Mouse (Mus musculus): ENCODE results near the gene Ptpdc1. TPM values are rescaled to one million over a fixed set of nuclear protein-coding genes. Genes with fewer than 3 reads are reported as not detected.

The Ptpdc1 gene
- total and polyA plus RNA-seq, 3 experiments, result 1.7 to 5.6 (median 4.6) TPM

- Histone ChIP-seq H3K4me1 (ENCODE audit: control insufficient read depth, insufficient read depth, low read length) (peaks cover 5% of the 10 kb centered on the region), H3K36me3 (ENCODE audit: control insufficient read depth, insufficient read depth, low read length) (no peaks in the 10 kb centered on the region), H3K79me2 (replicated peaks; ENCODE audit: control insufficient read depth, insufficient read depth, low read length) (no peaks in the 10 kb centered on the region), H3K27me3 (ENCODE audit: control insufficient read depth, insufficient read depth, low read length) (no peaks in the 10 kb centered on the region), H3K9ac (ENCODE audit: low read depth, low read length) (no peak overlapping the region), H3K27ac (no peak overlapping the region), H3K4me3 (no peak overlapping the region)
- WGBS, result 81% methylated on average over 1 of the region's 1 CpGs
- no peak for TF ChIP-seq CTCF (IDR thresholded peaks at IDR 0.05)
- TF ChIP-seq EP300 (IDR thresholded peaks at IDR 0.05; ENCODE audit: insufficient read depth, low read depth, low read length), result no peak
- TF ChIP-seq POLR2A (IDR thresholded peaks at IDR 0.05; ENCODE audit: insufficient read depth, low read depth, low read length), result no peak
- intact Hi-C loops (cut with DNase I), result no loop called here
- no peak for DNase-seq
Measured at GRCm38 (mm10) chr13:48554552-48554951, 70.9 kb downstream of the Ptpdc1 start.

- intact Hi-C loops (cut with DNase I), result no loop called here
- Histone ChIP-seq H3K79me2 (replicated peaks; ENCODE audit: control insufficient read depth, insufficient read depth, low read length) (no peaks in the 10 kb centered on the region), H3K9ac (ENCODE audit: low read depth, low read length) (no peak overlapping the region), H3K27me3 (ENCODE audit: control insufficient read depth, insufficient read depth, low read length) (no peaks in the 10 kb centered on the region), H3K27ac (no peak overlapping the region), H3K36me3 (ENCODE audit: control insufficient read depth, insufficient read depth, low read length) (no peaks in the 10 kb centered on the region), H3K4me1 (ENCODE audit: control insufficient read depth, insufficient read depth, low read length) (peaks cover 5% of the 10 kb centered on the region), H3K4me3 (no peak overlapping the region)
- WGBS, result 63% methylated on average over 5 of the region's 5 CpGs
- no peak for DNase-seq
- TF ChIP-seq POLR2A (IDR thresholded peaks at IDR 0.05; ENCODE audit: insufficient read depth, low read depth, low read length) (no peak), CTCF (IDR thresholded peaks at IDR 0.05) (no peak), EP300 (IDR thresholded peaks at IDR 0.05; ENCODE audit: insufficient read depth, low read depth, low read length) (no peak)
Measured at GRCm38 (mm10) chr13:48553511-48553910, 72.0 kb downstream of the Ptpdc1 start.

- H3K4me3 ChIP-seq, result peak overlapping the region; percentile 42
- WGBS, result 4% methylated on average over 21 of the region's 21 CpGs
Measured at GRCm38 (mm10) chr13:48552181-48553090, 73.0 kb downstream of the Ptpdc1 start.

GRCm38 (mm10) chr13:48548296-48548695, 77.2 kb downstream of the Ptpdc1 start:
- Histone ChIP-seq H3K36me3 (ENCODE audit: control insufficient read depth, insufficient read depth, low read length) (peaks cover 15% of the 10 kb centered on the region), H3K27me3 (ENCODE audit: control insufficient read depth, insufficient read depth, low read length) (no peaks in the 10 kb centered on the region), H3K27ac (no peak overlapping the region), H3K79me2 (replicated peaks; ENCODE audit: control insufficient read depth, insufficient read depth, low read length) (no peaks in the 10 kb centered on the region; the same call in 1 of the 2 replicates), H3K4me1 (ENCODE audit: control insufficient read depth, insufficient read depth, low read length) (peaks cover 11% of the 10 kb centered on the region), H3K9ac (ENCODE audit: low read depth, low read length) (no peak overlapping the region), H3K4me3 (no peak overlapping the region)
- 85% methylated on average over 5 of the region's 5 CpGs for WGBS
- intact Hi-C loops (cut with DNase I), result loop anchor here (10.0 kb wide), 1 partner anchor 427 kb away; no protein-coding TSS in a partner anchor
- no peak for DNase-seq
- TF ChIP-seq CTCF (IDR thresholded peaks at IDR 0.05) (no peak), POLR2A (IDR thresholded peaks at IDR 0.05; ENCODE audit: insufficient read depth, low read depth, low read length) (no peak), EP300 (IDR thresholded peaks at IDR 0.05; ENCODE audit: insufficient read depth, low read depth, low read length) (no peak)

More at GRCm38 (mm10) chr13:48552181-48553090, 73.0 kb downstream of the Ptpdc1 start:
- H3K79me2 ChIP-seq (replicated peaks; ENCODE audit: control insufficient read depth, insufficient read depth, low read length), result no peaks in the 10 kb centered on the region
- no peaks in the 10 kb centered on the region for H3K36me3 ChIP-seq (ENCODE audit: control insufficient read depth, insufficient read depth, low read length)
- intact Hi-C loops (cut with DNase I), result no loop called here
- DNase-seq, result peak; percentile 92 to 93
- peak overlapping the region; percentile 37 for H3K9ac ChIP-seq (ENCODE audit: low read depth, low read length)
- H3K27ac ChIP-seq, result peak overlapping the region; percentile 91
- peaks cover 5% of the 10 kb centered on the region for H3K4me1 ChIP-seq (ENCODE audit: control insufficient read depth, insufficient read depth, low read length)
- TF ChIP-seq EP300 (IDR thresholded peaks at IDR 0.05; ENCODE audit: insufficient read depth, low read depth, low read length) (peak; percentile 31; the same call in 1 of the 2 replicates), CTCF (IDR thresholded peaks at IDR 0.05) (no peak), POLR2A (IDR thresholded peaks at IDR 0.05; ENCODE audit: insufficient read depth, low read depth, low read length) (peak; percentile 81)
- H3K27me3 ChIP-seq (ENCODE audit: control insufficient read depth, insufficient read depth, low read length), result no peaks in the 10 kb centered on the region

GRCm38 (mm10) chr13:48547623-48548022, 77.8 kb downstream of the Ptpdc1 start:
- no peaks in the 10 kb centered on the region; the same call in 1 of the 2 replicates for H3K79me2 ChIP-seq (replicated peaks; ENCODE audit: control insufficient read depth, insufficient read depth, low read length)
- intact Hi-C loops (cut with DNase I), result loop anchor here (10.0 kb wide), 1 partner anchor 427 kb away; no protein-coding TSS in a partner anchor
- H3K4me1 ChIP-seq (ENCODE audit: control insufficient read depth, insufficient read depth, low read length), result peaks cover 6% of the 10 kb centered on the region
- H3K9ac ChIP-seq (ENCODE audit: low read depth, low read length), result no peak overlapping the region
- no peak overlapping the region for H3K4me3 ChIP-seq
- TF ChIP-seq EP300 (IDR thresholded peaks at IDR 0.05; ENCODE audit: insufficient read depth, low read depth, low read length) (no peak), CTCF (IDR thresholded peaks at IDR 0.05) (no peak), POLR2A (IDR thresholded peaks at IDR 0.05; ENCODE audit: insufficient read depth, low read depth, low read length) (no peak)
- H3K27me3 ChIP-seq (ENCODE audit: control insufficient read depth, insufficient read depth, low read length), result no peaks in the 10 kb centered on the region
- DNase-seq, result no peak
- no peak overlapping the region for H3K27ac ChIP-seq
- peaks cover 17% of the 10 kb centered on the region for H3K36me3 ChIP-seq (ENCODE audit: control insufficient read depth, insufficient read depth, low read length)
- 97% methylated on average over 6 of the region's 6 CpGs for WGBS

Measured in heart, adult 2 months (tissue).